Mouse (Mus musculus) heart, embryonic 15.5 days (tissue): ENCODE measurements at regions not wholly inside any gene's neighbourhood (a gene's known extent, or its start where the extent isn't known, plus 50 kb on each side); places are given as distances from the start of the nearest gene placed in this dataset.
A peak's percentile ranks its signal among the peaks of the same experiment; 100 is the strongest.

Source experiments
- ATAC-seq: fragments of 200-750 bp; cut with Nextera tagmentation; replicated peaks from 2 replicates; pipeline ENCODE4 v1.8.0; 2017; ENCODE audit warnings: low read depth, moderate TSS enrichment; ENCODE audit not compliant: insufficient number of reproducible peaks, insufficient read depth, low FRiP score
- H3K27ac ChIP-seq: fragments of 300-500 bp; sonication (generic); 2 replicates; pipeline ENCODE4 v1.5.1; 2015; ENCODE audit warnings: mild to moderate bottlenecking, inconsistent platforms
- H3K27me3 ChIP-seq: fragments of 300-500 bp; sonication (generic); 2 replicates; pipeline ENCODE4 v1.6.1; 2015; ENCODE audit warnings: inconsistent platforms
- H3K36me3 ChIP-seq: fragments of 300-500 bp; sonication (generic); 2 replicates; pipeline ENCODE4 v1.6.1; 2015; ENCODE audit warnings: mild to moderate bottlenecking, inconsistent platforms
- H3K4me1 ChIP-seq: fragments of 300-500 bp; sonication (generic); replicated peaks from 2 replicates; pipeline ENCODE4 v1.6.1; 2015; ENCODE audit warnings: inconsistent platforms
- H3K4me2 ChIP-seq: fragments of 300-500 bp; sonication (generic); 2 replicates; pipeline ENCODE4 v1.6.1; 2015; ENCODE audit warnings: inconsistent platforms, mild to moderate bottlenecking, moderate library complexity
- H3K4me3 ChIP-seq: fragments of 300-500 bp; sonication (generic); 2 replicates; pipeline ENCODE4 v1.5.1; 2015; ENCODE audit warnings: mild to moderate bottlenecking, inconsistent platforms
- H3K9ac ChIP-seq: fragments of 300-500 bp; sonication (generic); 2 replicates; pipeline ENCODE4 v1.6.1; 2015; ENCODE audit warnings: mild to moderate bottlenecking, inconsistent platforms
- H3K9me3 ChIP-seq: fragments of 300-500 bp; sonication (generic); replicated peaks from 2 replicates; pipeline ENCODE4 v1.6.1; 2016; ENCODE audit warnings: inconsistent platforms
- WGBS: fragments of 180-500 bp; shearing (Covaris S2); methylation state at CpG from one replicate; pipeline ENCODE4 v1.1.7; 2015; ENCODE audit warnings: mixed read lengths; 5-methylcytosine and 5-hydroxymethylcytosine counted together

GRCm38 (mm10) chr17:9932186-9932585 is 262.7 kb upstream of the Pabpc6 start:
- no peaks in the 10 kb centered on the region for H3K27me3 ChIP-seq
- no peak overlapping the region for H3K9ac ChIP-seq
- peaks cover 17% of the 10 kb centered on the region for H3K4me1 ChIP-seq
- no peak overlapping the region for H3K4me3 ChIP-seq
- H3K27ac ChIP-seq = no peak overlapping the region
- no peak for ATAC-seq
- WGBS = 47% methylated on average over 8 of the region's 8 CpGs
- H3K9me3 ChIP-seq = no peaks in the 10 kb centered on the region
- H3K4me2 ChIP-seq = no peak overlapping the region
- H3K36me3 ChIP-seq = no peaks in the 10 kb centered on the region

GRCm38 (mm10) chr17:9931526-9931925 is 262.0 kb upstream of the Pabpc6 start:
- Histone ChIP-seq H3K4me1 (peaks cover 17% of the 10 kb centered on the region), H3K9ac (no peak overlapping the region), H3K27ac (no peak overlapping the region), H3K4me2 (no peak overlapping the region), H3K36me3 (no peaks in the 10 kb centered on the region), H3K9me3 (no peaks in the 10 kb centered on the region), H3K27me3 (no peaks in the 10 kb centered on the region), H3K4me3 (no peak overlapping the region)
- 78% methylated on average over 6 of the region's 6 CpGs for WGBS
- no peak for ATAC-seq

- ATAC-seq = no peak
- Histone ChIP-seq H3K27me3 (no peaks in the 10 kb centered on the region), H3K4me2 (no peak overlapping the region), H3K9me3 (no peaks in the 10 kb centered on the region), H3K9ac (no peak overlapping the region), H3K36me3 (no peaks in the 10 kb centered on the region), H3K4me1 (peaks cover 17% of the 10 kb centered on the region), H3K27ac (no peak overlapping the region), H3K4me3 (no peak overlapping the region)
- 70% methylated on average over 8 of the region's 8 CpGs for WGBS
Measured at GRCm38 (mm10) chr17:9929448-9930088, 260.1 kb upstream of the Pabpc6 start.

GRCm38 (mm10) chr17:9927724-9928123 is 258.2 kb upstream of the Pabpc6 start:
- Histone ChIP-seq H3K9ac (no peak overlapping the region), H3K4me1 (peaks cover 17% of the 10 kb centered on the region), H3K9me3 (no peaks in the 10 kb centered on the region), H3K4me3 (no peak overlapping the region), H3K27ac (no peak overlapping the region), H3K27me3 (no peaks in the 10 kb centered on the region), H3K36me3 (no peaks in the 10 kb centered on the region), H3K4me2 (no peak overlapping the region)
- ATAC-seq = no peak
- WGBS = 59% methylated on average over 8 of the region's 8 CpGs

- Histone ChIP-seq H3K27ac (no peak overlapping the region), H3K9ac (no peak overlapping the region), H3K4me3 (no peak overlapping the region), H3K27me3 (no peaks in the 10 kb centered on the region), H3K36me3 (no peaks in the 10 kb centered on the region), H3K4me1 (peaks cover 9% of the 10 kb centered on the region), H3K9me3 (no peaks in the 10 kb centered on the region), H3K4me2 (no peak overlapping the region)
- WGBS = 79% methylated on average over 4 of the region's 4 CpGs
- ATAC-seq = no peak
Measured at GRCm38 (mm10) chr17:9926308-9926707, 256.8 kb upstream of the Pabpc6 start.

- no peak overlapping the region for H3K4me2 ChIP-seq
- no peak overlapping the region for H3K4me3 ChIP-seq
- H3K27ac ChIP-seq = no peak overlapping the region
- H3K36me3 ChIP-seq = no peaks in the 10 kb centered on the region
- 71% methylated on average over 2 of the region's 2 CpGs for WGBS
- H3K9me3 ChIP-seq = no peaks in the 10 kb centered on the region
- ATAC-seq = no peak
- H3K27me3 ChIP-seq = no peaks in the 10 kb centered on the region
- no peak overlapping the region for H3K9ac ChIP-seq
- H3K4me1 ChIP-seq = no peaks in the 10 kb centered on the region
Measured at GRCm38 (mm10) chr17:9921326-9921725, 251.8 kb upstream of the Pabpc6 start.

GRCm38 (mm10) chr17:9917031-9917430 is 247.5 kb upstream of the Pabpc6 start:
- Histone ChIP-seq H3K9me3 (no peaks in the 10 kb centered on the region), H3K27ac (no peak overlapping the region), H3K27me3 (no peaks in the 10 kb centered on the region), H3K9ac (no peak overlapping the region), H3K36me3 (no peaks in the 10 kb centered on the region), H3K4me1 (no peaks in the 10 kb centered on the region), H3K4me3 (no peak overlapping the region), H3K4me2 (no peak overlapping the region)
- WGBS = 39% methylated on average over 2 of the region's 2 CpGs
- ATAC-seq = no peak

- no peak for ATAC-seq
Measured at GRCm38 (mm10) chr17:9910856-9911255, 241.3 kb upstream of the Pabpc6 start.

GRCm38 (mm10) chr17:9907077-9907476 is 237.6 kb upstream of the Pabpc6 start:
- peaks cover 21% of the 10 kb centered on the region for H3K4me1 ChIP-seq
- H3K27me3 ChIP-seq = no peaks in the 10 kb centered on the region
- 88% methylated on average over 1 of the region's 1 CpGs for WGBS
- H3K9me3 ChIP-seq = no peaks in the 10 kb centered on the region
- H3K4me3 ChIP-seq = no peak overlapping the region
- H3K36me3 ChIP-seq = no peaks in the 10 kb centered on the region
- no peak for ATAC-seq
- no peak overlapping the region for H3K9ac ChIP-seq
- H3K27ac ChIP-seq = no peak overlapping the region
- no peak overlapping the region for H3K4me2 ChIP-seq

More at GRCm38 (mm10) chr17:9910856-9911255, 241.3 kb upstream of the Pabpc6 start:
- H3K9me3 ChIP-seq = no peaks in the 10 kb centered on the region
- peaks cover 6% of the 10 kb centered on the region for H3K4me1 ChIP-seq
- no peak overlapping the region for H3K27ac ChIP-seq
- no peak overlapping the region for H3K4me3 ChIP-seq
- 86% methylated on average over 2 of the region's 2 CpGs for WGBS
- no peak overlapping the region for H3K4me2 ChIP-seq
- no peaks in the 10 kb centered on the region for H3K36me3 ChIP-seq
- H3K9ac ChIP-seq = no peak overlapping the region
- H3K27me3 ChIP-seq = no peaks in the 10 kb centered on the region

- H3K27ac ChIP-seq = no peak overlapping the region
- ATAC-seq = peak; percentile 44; the same call in 1 of the 2 replicates
- H3K4me3 ChIP-seq = peak overlapping the region; percentile 27
- H3K27me3 ChIP-seq = no peaks in the 10 kb centered on the region
- H3K4me1 ChIP-seq = peaks cover 21% of the 10 kb centered on the region
- H3K36me3 ChIP-seq = no peaks in the 10 kb centered on the region
- WGBS = 14% methylated on average over 12 of the region's 12 CpGs
- H3K9me3 ChIP-seq = no peaks in the 10 kb centered on the region
- H3K4me2 ChIP-seq = peak overlapping the region; percentile 52
- no peak overlapping the region for H3K9ac ChIP-seq
Measured at GRCm38 (mm10) chr17:9905501-9906462, 236.3 kb upstream of the Pabpc6 start.

- ATAC-seq = no peak
- no peak overlapping the region for H3K4me2 ChIP-seq
- no peaks in the 10 kb centered on the region for H3K27me3 ChIP-seq
- peaks cover 21% of the 10 kb centered on the region for H3K4me1 ChIP-seq
- no peak overlapping the region for H3K9ac ChIP-seq
- H3K27ac ChIP-seq = no peak overlapping the region
- no peak overlapping the region for H3K4me3 ChIP-seq
- no peaks in the 10 kb centered on the region for H3K36me3 ChIP-seq
- no peaks in the 10 kb centered on the region for H3K9me3 ChIP-seq
- 43% methylated on average over 6 of the region's 6 CpGs for WGBS
Measured at GRCm38 (mm10) chr17:9904525-9904991, 235.0 kb upstream of the Pabpc6 start.
